Mouse (Mus musculus) right cerebral cortex, postnatal 14 days (tissue): ENCODE results near the gene Coro2b.

Experiments used
- DNase-seq: peaks from one replicate; pipeline ENCODE4 v3.0.0; 2022

Gene Coro2b

GRCm38 (mm10) chr9:62432261-62433060 is 104.4 kb downstream of the Coro2b start:
- DNase-seq, result no peak

- no peak for DNase-seq
Observed at GRCm38 (mm10) chr9:62430741-62431140, 106.1 kb downstream of the Coro2b start.

GRCm38 (mm10) chr9:62427010-62427409 is 109.8 kb downstream of the Coro2b start:
- no peak for DNase-seq

GRCm38 (mm10) chr9:62426531-62426930 is 110.3 kb downstream of the Coro2b start:
- DNase-seq, result no peak

GRCm38 (mm10) chr9:62426021-62426420 is 110.8 kb downstream of the Coro2b start:
- no peak for DNase-seq

GRCm38 (mm10) chr9:62425265-62425664 is 111.6 kb downstream of the Coro2b start:
- no peak for DNase-seq

- no peak for DNase-seq
Observed at GRCm38 (mm10) chr9:62423871-62424270, 113.0 kb downstream of the Coro2b start.

GRCm38 (mm10) chr9:62422926-62423325 is 113.9 kb downstream of the Coro2b start:
- DNase-seq, result no peak

GRCm38 (mm10) chr9:62421911-62422310 is 114.9 kb downstream of the Coro2b start:
- DNase-seq, result no peak

GRCm38 (mm10) chr9:62421027-62421426 is 115.8 kb downstream of the Coro2b start:
- peak; percentile 61 for DNase-seq

GRCm38 (mm10) chr9:62420261-62420917 is 116.5 kb downstream of the Coro2b start:
- peak; percentile 49 for DNase-seq

GRCm38 (mm10) chr9:62418742-62419141 is 118.1 kb downstream of the Coro2b start:
- DNase-seq, result no peak

- no peak for DNase-seq
Observed at GRCm38 (mm10) chr9:62407357-62408146, 129.3 kb downstream of the Coro2b start.

GRCm38 (mm10) chr9:62406423-62407013 is 130.3 kb downstream of the Coro2b start:
- no peak for DNase-seq

- no peak for DNase-seq
Observed at GRCm38 (mm10) chr9:62401589-62401988, 135.3 kb downstream of the Coro2b start.

- DNase-seq, result no peak
Observed at GRCm38 (mm10) chr9:62400531-62401170, 136.2 kb downstream of the Coro2b start.

- DNase-seq, result no peak
Observed at GRCm38 (mm10) chr9:62394163-62394562, 142.7 kb downstream of the Coro2b start.

- DNase-seq, result no peak
Observed at GRCm38 (mm10) chr9:62393531-62393930, 143.3 kb downstream of the Coro2b start.

- DNase-seq, result no peak
Observed at GRCm38 (mm10) chr9:62389735-62390134, 147.1 kb downstream of the Coro2b start.

GRCm38 (mm10) chr9:62385727-62386518 is 150.9 kb downstream of the Coro2b start:
- no peak for DNase-seq

- DNase-seq, result no peak
Observed at GRCm38 (mm10) chr9:62385062-62385461, 151.8 kb downstream of the Coro2b start.
